Mouse (Mus musculus) myocyte (in vitro differentiated cells): Measurements from ENCODE around the gene Myo15b.

Experiments
- CEBPB ChIP-seq: IDR thresholded peaks from 2 replicates; pipeline ENCODE4 v1.6.1; 2011; ENCODE audit warnings: mild to moderate bottlenecking, moderate library complexity; ENCODE audit not compliant: poor library complexity, insufficient read depth, severe bottlenecking
- E2F4 ChIP-seq: IDR thresholded peaks from one replicate; pipeline ENCODE4 v1.6.1; 2011; ENCODE audit warnings: mild to moderate bottlenecking, control low read depth, moderate library complexity; ENCODE audit not compliant: insufficient read depth
- MAX ChIP-seq: IDR thresholded peaks from one replicate; pipeline ENCODE4 v1.6.1; 2011; ENCODE audit warnings: low read depth, mild to moderate bottlenecking, control low read depth
- MYOD1 ChIP-seq, 3 experiments: IDR thresholded peaks; one replicate each; pipeline ENCODE4 v1.6.1; 2011; ENCODE audit warnings: control low read depth in 2 of 3, low read depth in 2 of 3, mild to moderate bottlenecking in 2 of 3, moderate library complexity in 1 of 3; ENCODE audit not compliant: insufficient read length in 2 of 3, control insufficient read depth in 1 of 3
- MYOG ChIP-seq, 3 experiments: IDR thresholded peaks; one replicate each; pipeline ENCODE4 v1.6.1; 2011; ENCODE audit warnings: control low read depth in 2 of 3, low read depth in 2 of 3, mild to moderate bottlenecking in 2 of 3; ENCODE audit not compliant: insufficient read length in 2 of 3, control insufficient read depth in 1 of 3, insufficient read depth in 1 of 3
- POLR2A ChIP-seq: IDR thresholded peaks from one replicate; pipeline ENCODE4 v1.6.1; 2011; ENCODE audit warnings: low read depth, mild to moderate bottlenecking, control low read depth, moderate library complexity; ENCODE audit not compliant: insufficient read length

DNA sequence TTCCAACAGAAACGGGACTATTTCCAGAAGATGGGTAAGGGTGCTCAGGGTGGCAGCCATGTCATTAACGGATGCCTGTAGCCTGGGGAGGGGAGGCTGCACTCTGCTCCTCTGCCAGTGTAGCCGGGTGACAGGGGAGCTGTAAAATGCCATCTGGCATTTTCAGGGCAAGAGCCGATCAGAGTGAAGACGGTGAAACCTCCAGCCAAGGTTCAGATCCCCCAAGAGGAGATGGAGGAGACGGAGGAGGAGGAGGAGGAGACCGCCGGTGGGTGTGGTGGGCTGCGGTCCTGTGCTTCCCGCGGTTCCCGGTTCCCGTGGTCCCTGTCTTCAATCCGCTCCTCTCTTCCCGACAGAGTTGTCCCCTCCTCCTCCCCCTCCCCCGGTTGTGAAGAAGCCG is 25.0 kb downstream of the Myo15b start:
- TF ChIP-seq E2F4 (no peak), MAX (no peak), POLR2A (no peak), MYOD1 (IDR thresholded peaks at IDR 0.05; ENCODE audit: control insufficient read depth in 1 of 3, insufficient read length in 2 of 3, low read depth in 2 of 3) (no peak), MYOG (IDR thresholded peaks at IDR 0.05; ENCODE audit: control insufficient read depth in 1 of 3, insufficient read depth in 1 of 3, insufficient read length in 2 of 3, low read depth in 2 of 3) (no peak), CEBPB (no peak)
